Mouse (Mus musculus) neural tube, embryonic 15.5 days (tissue): ENCODE measurements around the gene Ifi209. TPM values are rescaled to one million over a fixed set of nuclear protein-coding genes. Genes with fewer than 3 reads are reported as not detected.
"Not testable (repeated sequence)": the region's sequence is repeated elsewhere in the genome, so short reads cannot be mapped to it uniquely, and the experiment has no call there.

Experiments
- ATAC-seq: fragments of 200-750 bp; cut with Nextera tagmentation; 2 replicates; pipeline ENCODE4 v1.8.0; 2017; ENCODE audit warnings: mild to moderate bottlenecking, moderate TSS enrichment, moderate library complexity; ENCODE audit not compliant: low FRiP score
- H3K27ac ChIP-seq: fragments of 300-500 bp; sonication (generic); replicated peaks from 2 replicates; pipeline ENCODE4 v1.5.1; 2015; ENCODE audit warnings: mild to moderate bottlenecking, inconsistent platforms
- H3K27me3 ChIP-seq: fragments of 300-500 bp; sonication (generic); replicated peaks from 2 replicates; pipeline ENCODE4 v1.6.1; 2015; ENCODE audit warnings: inconsistent platforms
- H3K36me3 ChIP-seq: fragments of 300-500 bp; sonication (generic); 2 replicates; pipeline ENCODE4 v1.6.1; 2015; ENCODE audit warnings: inconsistent platforms
- H3K4me1 ChIP-seq: fragments of 300-500 bp; sonication (generic); 2 replicates; pipeline ENCODE4 v1.6.1; 2015; ENCODE audit warnings: inconsistent platforms
- H3K4me2 ChIP-seq: fragments of 300-500 bp; sonication (generic); 2 replicates; pipeline ENCODE4 v1.6.1; 2015; ENCODE audit warnings: inconsistent platforms, mild to moderate bottlenecking, moderate library complexity
- H3K4me3 ChIP-seq: fragments of 300-500 bp; sonication (generic); replicated peaks from 2 replicates; pipeline ENCODE4 v1.5.1; 2015; ENCODE audit warnings: mild to moderate bottlenecking, inconsistent platforms
- H3K9ac ChIP-seq: fragments of 300-500 bp; sonication (generic); replicated peaks from 2 replicates; pipeline ENCODE4 v1.6.1; 2015; ENCODE audit warnings: mild to moderate bottlenecking, inconsistent platforms
- H3K9me3 ChIP-seq: fragments of 300-500 bp; sonication (generic); replicated peaks from 2 replicates; pipeline ENCODE4 v1.6.1; 2016; ENCODE audit warnings: inconsistent platforms
- WGBS: fragments of 180-500 bp; shearing (Covaris S2); methylation state at CpG from one replicate; pipeline ENCODE4 v1.1.7; 2015; ENCODE audit warnings: mixed read lengths; 5-methylcytosine and 5-hydroxymethylcytosine counted together
- polyA plus RNA-seq: library from polyadenylated mRNA; unstranded; fragments of >200 nt; fragmentation: Nextera tagmentation; extraction: Ambion mirVana; gene quantifications from 2 replicates; pipeline ENCODE4 v1.2.1, GENCODE M21; 2015

Ifi209 gene
- polyA plus RNA-seq, result 0.10 and 0.80 TPM in 2 replicates

DNA sequence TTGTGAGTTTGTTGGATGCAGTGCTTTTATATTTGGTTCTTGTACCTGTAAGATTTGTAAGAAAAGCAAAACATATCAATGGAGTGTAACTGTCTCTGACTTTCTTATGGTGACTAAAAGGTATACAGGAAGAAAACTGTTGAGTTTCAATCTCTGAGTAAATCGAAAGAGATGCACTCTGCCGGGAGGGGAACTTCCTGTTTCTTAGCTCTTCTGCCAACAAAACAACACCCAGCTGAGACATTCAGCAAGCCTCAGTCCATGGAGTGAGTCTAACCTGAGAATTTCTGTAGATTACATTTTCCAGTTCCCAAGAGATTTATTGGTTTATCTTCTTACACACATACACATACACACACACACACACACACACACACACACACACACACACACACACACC lies at the start of gene Ifi209:
TSS of gene Ifi209 (plus strand) at position 296 of the 400 bp plus-strand sequence.
- H3K27ac ChIP-seq, H3K4me3 ChIP-seq, H3K9me3 ChIP-seq, H3K4me2 ChIP-seq, ATAC-seq, H3K9ac ChIP-seq, H3K27me3 ChIP-seq, H3K4me1 ChIP-seq, H3K36me3 ChIP-seq: not testable (repeated sequence)
- 88% methylated on average over 2 of the region's 2 CpGs for WGBS

DNA sequence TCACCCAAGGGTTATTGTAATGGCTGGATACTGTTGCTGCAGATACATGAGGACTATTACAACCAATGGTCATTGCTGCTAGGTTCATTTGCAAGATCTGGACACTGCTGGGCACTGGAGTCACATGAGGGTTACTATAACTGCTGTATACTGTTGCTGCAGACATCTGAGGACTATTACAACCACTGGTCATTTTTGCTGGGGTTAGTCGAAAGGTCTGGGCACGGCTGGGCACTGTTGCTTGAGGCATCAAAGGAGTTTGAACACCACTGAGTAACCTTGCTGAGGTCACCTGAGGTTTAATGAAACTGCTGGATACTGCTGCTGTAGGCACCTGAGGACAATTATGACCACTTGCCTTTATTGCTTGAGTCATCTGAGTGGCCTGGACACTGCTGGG lies 41.0 kb upstream of the Ifi209 start:
- 90% methylated on average over 2 of the region's 2 CpGs for WGBS
- H3K27me3 ChIP-seq, H3K9me3 ChIP-seq, H3K27ac ChIP-seq, H3K4me1 ChIP-seq, H3K9ac ChIP-seq, H3K36me3 ChIP-seq, ATAC-seq, H3K4me3 ChIP-seq, H3K4me2 ChIP-seq: not testable (repeated sequence)

DNA sequence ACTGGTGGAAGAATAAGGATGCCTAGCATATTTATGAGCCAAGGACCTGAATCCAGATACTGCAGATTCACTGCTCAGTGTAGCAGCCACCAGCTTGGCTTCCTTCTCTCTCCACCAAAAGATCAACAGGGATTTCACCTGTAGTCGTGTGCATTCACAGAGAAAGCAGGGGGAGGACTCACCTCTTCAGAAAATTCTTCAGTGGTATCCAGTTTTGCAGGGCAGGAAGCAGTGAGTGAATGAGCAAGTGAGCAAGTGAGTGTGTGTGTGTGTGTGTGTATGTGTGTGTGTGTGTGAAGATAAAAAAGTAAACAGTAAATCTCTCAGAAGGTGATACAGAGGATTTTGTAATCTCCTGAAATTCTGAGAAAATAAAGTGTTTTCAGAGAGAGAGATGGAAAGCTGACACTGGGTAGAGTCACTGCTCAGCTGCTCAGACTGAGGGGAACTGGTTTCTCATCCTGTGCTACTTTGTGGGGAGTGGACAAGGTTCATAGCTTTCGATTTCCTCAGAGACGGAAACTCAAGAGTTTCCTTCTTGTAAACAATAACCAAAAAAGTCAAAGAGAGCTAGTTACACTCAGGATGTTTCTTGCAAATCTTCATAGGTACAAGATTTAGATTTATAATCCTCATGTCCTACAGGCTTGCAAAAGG lies 31.8 kb upstream of the Ifi209 start, which contains the start of gene Ifi213:
TSS of gene Ifi213 (minus strand) at position 437 of the 657 bp plus-strand sequence.
- not testable (repeated sequence) for H3K36me3 ChIP-seq, H3K27me3 ChIP-seq, H3K4me3 ChIP-seq, H3K4me2 ChIP-seq, H3K9ac ChIP-seq, ATAC-seq, H3K4me1 ChIP-seq, H3K27ac ChIP-seq, H3K9me3 ChIP-seq
- WGBS, result 82% methylated on average over 3 of the region's 3 CpGs

DNA sequence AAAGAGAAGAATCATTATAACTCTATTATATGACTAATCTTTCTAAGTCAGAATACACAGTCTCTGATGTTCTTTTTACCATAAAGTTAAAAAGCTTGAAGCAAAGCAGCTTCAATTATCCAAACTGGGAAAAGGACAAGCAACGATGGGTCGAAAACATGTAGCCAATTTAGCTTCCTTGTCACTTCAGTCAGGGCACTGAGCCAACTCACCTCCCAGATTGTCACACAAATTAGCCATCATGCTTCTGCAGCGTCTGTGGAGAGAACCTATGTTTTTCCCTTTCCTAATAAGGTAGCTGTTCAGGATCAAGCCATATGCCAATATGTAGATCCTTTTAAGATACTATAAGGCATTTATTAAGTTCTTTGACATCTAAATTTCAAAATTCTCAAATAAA lies 20.4 kb upstream of the Ifi209 start:
- H3K4me3 ChIP-seq, H3K4me2 ChIP-seq, H3K9me3 ChIP-seq, H3K27ac ChIP-seq, H3K27me3 ChIP-seq, H3K4me1 ChIP-seq, ATAC-seq, H3K36me3 ChIP-seq, H3K9ac ChIP-seq: not testable (repeated sequence)
- 82% methylated on average over 3 of the region's 3 CpGs for WGBS

DNA sequence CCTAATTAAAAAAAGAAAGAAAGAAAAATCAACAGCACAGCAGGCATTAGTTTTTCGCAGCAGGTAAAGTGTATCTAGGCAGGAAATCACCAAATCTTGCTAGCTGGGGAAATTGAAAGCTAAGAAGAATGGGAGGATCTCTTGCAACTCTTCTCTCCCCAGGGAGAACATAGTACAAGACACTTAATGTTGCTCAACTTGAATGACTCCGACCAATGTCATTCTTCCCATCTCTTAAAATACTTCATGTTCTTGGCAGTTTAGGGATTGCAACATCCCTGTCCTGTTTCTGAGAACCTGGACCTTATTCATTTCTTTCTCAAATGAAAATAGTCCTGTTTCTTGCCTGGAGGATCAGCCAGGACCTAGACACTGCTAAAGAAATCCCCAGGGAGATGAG lies 8.5 kb upstream of the Ifi209 start:
- 83% methylated on average over 2 of the region's 2 CpGs for WGBS
- not testable (repeated sequence) for H3K27ac ChIP-seq, H3K4me3 ChIP-seq, H3K36me3 ChIP-seq, H3K9me3 ChIP-seq, H3K27me3 ChIP-seq, H3K9ac ChIP-seq, H3K4me1 ChIP-seq, ATAC-seq, H3K4me2 ChIP-seq

DNA sequence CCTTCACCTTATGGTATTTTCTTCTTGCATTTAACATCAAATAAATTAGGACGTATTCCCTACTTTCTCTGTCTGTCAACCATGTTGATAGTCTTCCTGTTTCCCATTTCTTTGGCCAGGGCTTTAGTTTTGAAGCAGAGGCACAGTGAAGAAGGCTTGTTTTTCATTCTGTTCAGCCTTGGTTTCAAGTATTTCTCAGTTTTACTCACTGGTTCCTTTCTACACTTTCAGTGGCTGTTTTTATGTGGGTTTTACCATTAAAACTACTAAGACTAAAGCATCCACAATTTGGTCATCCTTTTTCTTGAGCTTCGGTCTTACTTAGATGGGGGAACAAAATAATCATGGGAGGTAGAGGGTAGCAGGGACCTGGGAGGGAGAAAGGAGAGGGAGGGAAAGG lies 6.7 kb upstream of the Ifi209 start:
- H3K27me3 ChIP-seq, result no peaks in the 10 kb centered on the region
- H3K4me2 ChIP-seq, result no peak overlapping the region
- no peak overlapping the region for H3K27ac ChIP-seq
- H3K9me3 ChIP-seq, result no peaks in the 10 kb centered on the region
- 98% methylated on average over 2 of the region's 2 CpGs for WGBS
- no peak overlapping the region for H3K9ac ChIP-seq
- H3K4me3 ChIP-seq, result no peak overlapping the region
- H3K4me1 ChIP-seq, result no peaks in the 10 kb centered on the region
- no peaks in the 10 kb centered on the region for H3K36me3 ChIP-seq
- no peak for ATAC-seq

DNA sequence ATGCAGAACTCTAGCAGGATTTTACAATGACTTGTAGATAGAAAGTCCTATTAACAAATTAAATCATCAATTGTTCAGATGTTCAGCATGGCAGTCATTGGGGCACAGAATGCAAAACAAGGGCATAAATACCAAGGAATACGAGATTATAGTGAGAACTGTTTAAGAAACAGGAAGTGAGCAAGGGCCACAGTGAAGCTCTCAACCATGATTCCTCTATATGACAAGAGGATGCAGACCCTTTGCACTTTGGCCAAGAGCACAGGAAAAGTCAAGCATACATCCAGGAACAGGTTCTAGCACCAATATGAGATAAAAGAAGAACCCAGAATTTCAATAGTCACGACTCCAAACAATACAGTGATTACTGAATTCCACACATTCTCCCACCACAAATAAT lies 4.0 kb upstream of the Ifi209 start:
- 81% methylated on average over 2 of the region's 2 CpGs for WGBS
- H3K4me2 ChIP-seq, result no peak overlapping the region
- H3K36me3 ChIP-seq, result no peaks in the 10 kb centered on the region
- H3K27me3 ChIP-seq, result no peaks in the 10 kb centered on the region
- no peak for ATAC-seq
- no peak overlapping the region for H3K27ac ChIP-seq
- no peak overlapping the region for H3K4me3 ChIP-seq
- no peaks in the 10 kb centered on the region for H3K9me3 ChIP-seq
- no peaks in the 10 kb centered on the region for H3K4me1 ChIP-seq
- H3K9ac ChIP-seq, result no peak overlapping the region

DNA sequence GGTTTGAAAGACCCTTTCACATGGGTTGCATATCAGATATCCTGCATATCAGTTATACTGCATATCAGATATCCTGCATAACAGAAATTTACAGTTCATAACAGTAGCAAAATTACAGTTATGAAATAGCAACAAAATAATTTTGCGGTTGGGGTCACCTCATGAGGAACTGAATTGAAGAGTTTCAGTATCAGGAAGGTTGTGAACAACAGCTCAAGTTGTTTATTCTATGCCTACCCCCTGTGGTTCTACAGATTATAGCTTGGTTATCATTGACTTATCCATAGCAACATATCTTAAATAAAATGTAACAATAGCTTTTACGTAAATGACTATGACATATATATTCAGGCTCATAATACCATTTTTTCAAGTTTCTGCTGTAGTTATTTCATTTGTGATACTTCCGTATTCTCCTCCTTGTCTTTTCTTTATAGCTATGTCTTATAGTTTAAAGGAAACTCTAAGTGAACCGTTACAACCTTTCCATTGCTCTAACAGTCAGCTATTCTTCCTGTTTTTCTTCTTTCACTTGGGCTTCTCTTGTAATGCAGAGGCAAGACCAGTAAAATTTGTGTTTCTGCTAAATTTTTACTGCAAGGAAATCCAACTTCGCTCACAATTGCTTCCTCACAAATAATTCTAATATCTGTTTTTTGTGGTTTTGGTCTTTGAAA lies 3.4 kb downstream of the Ifi209 start:
- Histone ChIP-seq H3K27ac (no peak overlapping the region), H3K36me3 (no peaks in the 10 kb centered on the region), H3K4me3 (no peak overlapping the region), H3K4me1 (no peaks in the 10 kb centered on the region), H3K9me3 (no peaks in the 10 kb centered on the region), H3K4me2 (no peak overlapping the region), H3K27me3 (no peaks in the 10 kb centered on the region), H3K9ac (no peak overlapping the region)
- no peak for ATAC-seq
- WGBS, result 91% methylated on average over 5 of the region's 5 CpGs

DNA sequence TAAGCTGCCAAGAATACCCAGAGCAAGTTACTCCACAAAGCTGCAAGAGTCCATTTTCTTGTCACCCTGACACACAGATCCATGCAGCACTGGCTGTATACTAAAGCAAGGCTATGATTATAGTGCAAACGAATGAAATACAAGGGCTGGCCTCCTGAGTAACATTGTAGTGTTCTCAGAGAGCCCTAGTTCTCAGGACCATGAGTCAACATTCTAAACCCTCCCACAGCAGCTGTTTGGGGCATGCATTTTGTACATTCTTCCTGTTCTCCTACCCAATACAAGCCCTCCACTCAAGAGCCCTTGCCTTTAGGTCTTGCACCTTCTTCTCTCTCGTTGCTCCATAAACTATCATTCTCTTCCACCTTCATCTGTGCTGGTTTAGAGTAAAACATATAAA lies 14.7 kb downstream of the Ifi209 start:
- Histone ChIP-seq H3K36me3 (no peaks in the 10 kb centered on the region), H3K9ac (no peak overlapping the region), H3K4me2 (no peak overlapping the region), H3K9me3 (no peaks in the 10 kb centered on the region), H3K27me3 (no peaks in the 10 kb centered on the region), H3K27ac (no peak overlapping the region), H3K4me1 (no peaks in the 10 kb centered on the region), H3K4me3 (no peak overlapping the region)
- no peak for ATAC-seq
- WGBS, result 80% methylated on average over 2 of the region's 2 CpGs

DNA sequence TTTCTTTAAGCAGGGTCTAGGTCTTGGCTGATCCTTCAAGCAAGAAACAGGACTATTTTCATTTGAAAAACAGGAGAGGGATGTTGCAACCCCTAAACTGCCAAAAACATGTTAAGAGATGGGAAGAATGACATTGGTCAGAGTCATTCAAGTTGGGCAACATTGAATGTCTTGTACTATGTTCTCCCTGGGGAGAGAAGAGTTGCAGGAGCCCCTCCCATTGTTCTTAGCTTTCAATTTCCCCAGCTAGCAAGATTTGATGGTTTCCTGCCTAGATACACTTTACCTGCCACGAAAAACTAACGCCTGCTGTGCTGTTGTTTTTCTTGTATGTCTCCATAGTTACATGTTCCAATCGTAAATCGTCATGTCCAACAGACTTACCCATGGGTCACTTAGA lies 27.3 kb downstream of the Ifi209 start:
- no peak overlapping the region for H3K4me3 ChIP-seq
- H3K27ac ChIP-seq, result no peak overlapping the region
- WGBS, result 84% methylated on average over 4 of the region's 4 CpGs
- no peaks in the 10 kb centered on the region for H3K27me3 ChIP-seq
- H3K36me3 ChIP-seq, result no peaks in the 10 kb centered on the region
- H3K9me3 ChIP-seq, result no peaks in the 10 kb centered on the region
- no peak for ATAC-seq
- H3K4me2 ChIP-seq, result no peak overlapping the region
- no peaks in the 10 kb centered on the region for H3K4me1 ChIP-seq
- no peak overlapping the region for H3K9ac ChIP-seq

DNA sequence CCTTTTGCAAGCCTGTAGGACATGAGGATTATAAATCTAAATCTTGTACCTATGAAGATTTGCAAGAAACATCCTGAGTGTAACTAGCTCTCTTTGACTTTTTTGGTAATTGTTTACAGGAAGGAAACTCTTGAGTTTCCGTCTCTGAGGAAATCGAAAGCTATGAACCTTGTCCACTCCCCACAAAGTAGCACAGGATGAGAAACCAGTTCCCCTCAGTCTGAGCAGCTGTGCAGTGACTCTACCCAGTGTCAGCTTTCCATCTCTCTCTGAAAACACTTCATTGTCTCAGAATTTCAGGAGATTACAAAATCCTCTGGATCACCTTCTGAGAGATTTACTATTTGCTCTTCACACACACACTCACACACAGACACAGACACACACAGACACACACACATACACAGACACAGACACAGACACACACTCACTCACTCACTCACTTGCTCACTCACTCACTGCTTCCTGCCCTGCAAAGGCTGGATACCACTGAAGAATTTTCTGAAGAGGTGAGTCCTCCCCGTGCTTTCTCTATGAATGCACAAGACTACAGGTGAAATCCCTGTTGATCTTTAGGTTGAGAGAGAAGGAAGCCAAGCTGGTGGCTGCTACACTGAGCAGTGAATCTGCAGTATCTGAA lies 42.9 kb downstream of the Ifi209 start, which contains the start of gene Ifi208:
TSS of gene Ifi208 (plus strand) at position 218 of the 640 bp plus-strand sequence.
- WGBS, result 54% methylated on average over 3 of the region's 3 CpGs

DNA sequence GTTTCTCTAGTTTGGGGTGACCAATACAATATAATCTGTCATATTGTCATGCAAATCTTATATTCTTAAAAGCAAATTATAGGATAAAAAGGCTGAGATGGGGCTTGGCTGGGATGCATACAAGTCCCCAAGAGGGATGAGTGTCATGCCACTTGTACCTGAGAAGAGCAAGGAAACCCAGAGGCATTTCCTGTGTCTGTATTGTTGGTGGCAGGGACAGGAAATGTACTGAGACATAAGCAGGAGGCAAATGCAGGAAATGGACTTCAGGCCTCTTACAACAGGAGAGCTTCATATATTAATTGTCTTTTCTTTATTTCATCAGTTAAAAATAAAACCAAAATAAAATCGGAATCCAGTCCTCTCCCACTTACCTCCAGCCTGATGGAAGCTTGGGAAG lies 47.9 kb downstream of the Ifi209 start:
- H3K4me2 ChIP-seq, H3K27ac ChIP-seq, H3K27me3 ChIP-seq, H3K4me3 ChIP-seq, H3K9ac ChIP-seq, ATAC-seq, H3K36me3 ChIP-seq, H3K9me3 ChIP-seq, H3K4me1 ChIP-seq: not testable (repeated sequence)
- 87% methylated on average over 1 of the region's 1 CpGs for WGBS

More for the DNA sequence above, 42.9 kb downstream of the Ifi209 start, which contains the start of gene Ifi208:
- H3K4me2 ChIP-seq, H3K4me1 ChIP-seq, H3K36me3 ChIP-seq, H3K4me3 ChIP-seq, H3K27ac ChIP-seq, ATAC-seq, H3K27me3 ChIP-seq, H3K9me3 ChIP-seq, H3K9ac ChIP-seq: not testable (repeated sequence)
